Mouse (Mus musculus): ENCODE data around the gene Kbtbd7. TPM values are rescaled to one million over a fixed set of nuclear protein-coding genes. Genes with fewer than 3 reads are reported as not detected.
A peak's percentile ranks its signal among the peaks of the same experiment; 100 is the strongest.

Kbtbd7 gene
- total and polyA plus RNA-seq, 3 experiments, result 2.7 to 3.8 TPM; not detected in 1

DNA sequence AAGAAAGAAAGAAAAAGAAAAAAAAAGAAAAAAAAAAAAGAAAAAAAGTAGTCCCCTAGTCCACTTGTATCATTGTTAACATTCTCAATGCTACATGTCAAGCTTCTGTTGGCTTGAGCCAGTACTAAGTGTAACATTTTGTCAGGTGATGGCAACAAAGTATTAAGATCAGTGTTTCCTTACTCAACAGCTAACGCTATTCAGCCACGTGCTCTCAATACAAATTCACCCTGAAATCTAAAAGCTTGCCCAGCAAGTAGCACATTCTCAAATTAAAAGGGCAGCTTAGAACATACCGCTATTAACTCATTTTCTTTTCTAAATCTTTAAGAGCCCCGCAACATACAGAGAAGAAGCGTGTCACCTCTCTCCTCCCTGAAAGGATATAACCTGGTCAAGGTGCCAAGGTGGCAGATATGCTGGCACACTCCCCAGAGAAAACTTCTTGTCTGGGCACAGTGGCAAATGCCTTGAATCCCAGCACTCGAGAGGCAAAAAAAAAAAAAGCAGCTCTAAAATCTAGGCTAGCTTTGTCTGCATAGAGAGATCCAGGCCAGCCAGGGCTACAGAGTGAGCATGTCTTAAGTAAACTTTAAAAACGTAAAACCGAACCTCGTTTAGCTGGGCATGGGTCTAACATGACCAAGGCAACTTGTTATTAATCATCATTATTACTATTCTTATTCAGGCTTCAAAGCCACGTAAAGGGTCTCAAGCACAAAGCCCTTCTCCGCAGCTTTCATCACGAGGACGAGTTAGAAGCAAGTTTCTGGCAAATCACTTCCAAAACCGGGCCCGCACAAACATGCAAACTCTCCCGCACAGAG lies 36.7 kb upstream of the Kbtbd7 start (continued):
- TF ChIP-seq CHD1 (IDR thresholded peaks at IDR 0.05; ENCODE audit: low read depth, low read length) (no peak; the same call in 1 of the 2 replicates), ZMIZ1 (IDR thresholded peaks at IDR 0.05; ENCODE audit: low read depth, low read length) (no peak), MYB (IDR thresholded peaks at IDR 0.05; ENCODE audit: low read depth, low read length) (0 out of 2 replicates have a peak, but pooled peaks have one; percentile 23)

DNA sequence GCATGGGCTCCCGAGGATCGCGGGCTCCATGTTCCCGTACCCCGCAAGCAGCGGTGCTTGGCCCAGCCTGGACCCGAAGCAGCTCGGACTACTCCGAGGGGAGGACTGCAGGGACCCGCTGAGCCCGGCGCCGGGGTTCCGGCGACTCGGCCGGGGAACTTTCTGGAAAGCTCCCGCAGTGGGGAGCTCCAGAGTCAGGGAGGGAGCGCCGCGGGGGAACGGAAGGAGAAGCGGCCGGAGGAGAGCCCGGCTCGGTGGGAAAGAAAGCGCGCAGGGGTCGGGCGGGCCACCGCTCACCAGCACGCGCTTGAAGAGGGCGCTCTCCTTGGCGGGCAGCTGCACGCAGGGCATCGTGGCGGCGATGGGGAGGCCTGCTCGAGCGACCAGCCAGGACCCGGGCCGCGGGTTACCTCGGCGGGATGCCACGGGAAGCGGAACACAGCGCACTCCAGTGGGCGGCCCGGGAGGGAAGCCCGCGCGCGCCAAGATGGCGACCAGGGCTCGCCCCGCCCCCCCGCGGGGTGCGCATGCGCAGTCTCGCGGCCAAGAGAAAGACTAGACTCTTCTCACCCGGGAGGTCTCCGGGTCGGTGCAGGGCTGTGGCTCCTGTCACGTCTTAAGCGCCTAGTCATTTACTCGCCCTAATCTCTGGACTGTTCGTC lies 35.9 kb upstream of the Kbtbd7 start, which contains the start of gene Naa16:
Naa16 (minus strand) TSS at position 514 of the 662 bp plus-strand sequence.
- Histone ChIP-seq H3K27me3 (ENCODE audit: control insufficient read depth in 1 of 2, insufficient read depth in 2 of 2, low read length in 2 of 2) (no peaks in the 10 kb centered on the region), H3K27ac (ENCODE audit: control insufficient read depth, low read depth, low read length) (peak within 1 kb of the TSS; percentile 87), H3K36me3 (ENCODE audit: control insufficient read depth in 1 of 2, insufficient read depth in 2 of 2, low read length in 2 of 2) (peaks cover 10 to 29% of the 10 kb centered on the region in 2 experiments), H3K4me3 (ENCODE audit: control insufficient read depth in 1 of 2, insufficient read depth in 1 of 2, low read depth in 2 of 2, low read length in 2 of 2) (peak within 1 kb of the TSS; percentile 91 to 96), H3K4me1 (ENCODE audit: control insufficient read depth in 1 of 2, insufficient read depth in 2 of 2, low read length in 2 of 2) (peaks cover 8% of the 10 kb centered on the region in 2 experiments; a peak in 3 of 4 replicates), H3K9ac (ENCODE audit: control insufficient read depth, low read depth, low read length, poor library complexity, severe bottlenecking) (peak within 1 kb of the TSS; percentile 92), H3K9me3 (replicated peaks; ENCODE audit: insufficient read depth, low read length) (no peaks in the 10 kb centered on the region), H3K79me2 (ENCODE audit: control insufficient read depth, insufficient read depth, low read length, poor library complexity) (peaks cover 34% of the 10 kb centered on the region)
- peak; percentile 93 for DNase-seq (ENCODE audit: low read depth, low spot score)
- peak in 2 of 3 experiments; percentile 27 to 40; a peak in 4 of 6 replicates for TF ChIP-seq CTCF (IDR thresholded peaks at IDR 0.05 in 2 of 3, conservative IDR thresholded peaks at IDR 0.05 in 1 of 3; ENCODE audit: control insufficient read depth in 1 of 3, insufficient read depth in 1 of 3, low read depth in 2 of 3, low read length in 3 of 3, poor library complexity in 1 of 3, severe bottlenecking in 1 of 3)
- peak; percentile 76; the same call in 1 of the 2 replicates for TF ChIP-seq UBTF (IDR thresholded peaks at IDR 0.05; ENCODE audit: borderline replicate concordance, insufficient read depth, low read depth, low read length)
- no peak for TF ChIP-seq MYC (IDR thresholded peaks at IDR 0.05; ENCODE audit: low read depth, low read length)
- TF ChIP-seq NELFE (IDR thresholded peaks at IDR 0.05; ENCODE audit: low read depth, low read length), result peak; percentile 74; the same call in 1 of the 2 replicates
- TF ChIP-seq NRF1 (IDR thresholded peaks at IDR 0.05; ENCODE audit: insufficient read depth, low read depth, low read length, poor library complexity, severe bottlenecking), result peak; percentile 69
- peak; percentile 67; the same call in 1 of the 2 replicates for TF ChIP-seq ZMIZ1 (IDR thresholded peaks at IDR 0.05; ENCODE audit: low read depth, low read length)
- 0 out of 2 replicates have a peak, but pooled peaks have one; percentile 37 for TF ChIP-seq TBP (IDR thresholded peaks at IDR 0.05; ENCODE audit: low read depth, low read length)
- TF ChIP-seq MXI1 (IDR thresholded peaks at IDR 0.05; ENCODE audit: low read depth, low read length), result no peak
- peak; percentile 74 to 89; a peak in 3 of 4 replicates for TF ChIP-seq POLR2A (IDR thresholded peaks at IDR 0.05; ENCODE audit: control insufficient read depth in 1 of 2, insufficient read depth in 1 of 2, low read depth in 1 of 2, low read length in 2 of 2, poor library complexity in 1 of 2)
- TF ChIP-seq E2F4 (IDR thresholded peaks at IDR 0.05; ENCODE audit: borderline replicate concordance, low read depth, low read length), result peak; percentile 51; the same call in 1 of the 2 replicates
- TF ChIP-seq ZC3H11A (IDR thresholded peaks at IDR 0.05; ENCODE audit: low read depth, low read length), result no peak
- peak; percentile 58 for TF ChIP-seq HCFC1 (IDR thresholded peaks at IDR 0.05; ENCODE audit: low read depth, low read length)
- peak; percentile 57; the same call in 1 of the 2 replicates for TF ChIP-seq POLR2AphosphoS2 (IDR thresholded peaks at IDR 0.05; ENCODE audit: low read length)
- no peak for TF ChIP-seq ZKSCAN1 (IDR thresholded peaks at IDR 0.05; ENCODE audit: low read depth, low read length)
- TF ChIP-seq TCF12 (IDR thresholded peaks at IDR 0.05; ENCODE audit: low read depth, low read length), result 0 out of 2 replicates have a peak, but pooled peaks have one; percentile 37

Measured in MEL (cell line).